8 mouse cellular contexts compared by ENCODE assay signal in the genomic region with DNA sequence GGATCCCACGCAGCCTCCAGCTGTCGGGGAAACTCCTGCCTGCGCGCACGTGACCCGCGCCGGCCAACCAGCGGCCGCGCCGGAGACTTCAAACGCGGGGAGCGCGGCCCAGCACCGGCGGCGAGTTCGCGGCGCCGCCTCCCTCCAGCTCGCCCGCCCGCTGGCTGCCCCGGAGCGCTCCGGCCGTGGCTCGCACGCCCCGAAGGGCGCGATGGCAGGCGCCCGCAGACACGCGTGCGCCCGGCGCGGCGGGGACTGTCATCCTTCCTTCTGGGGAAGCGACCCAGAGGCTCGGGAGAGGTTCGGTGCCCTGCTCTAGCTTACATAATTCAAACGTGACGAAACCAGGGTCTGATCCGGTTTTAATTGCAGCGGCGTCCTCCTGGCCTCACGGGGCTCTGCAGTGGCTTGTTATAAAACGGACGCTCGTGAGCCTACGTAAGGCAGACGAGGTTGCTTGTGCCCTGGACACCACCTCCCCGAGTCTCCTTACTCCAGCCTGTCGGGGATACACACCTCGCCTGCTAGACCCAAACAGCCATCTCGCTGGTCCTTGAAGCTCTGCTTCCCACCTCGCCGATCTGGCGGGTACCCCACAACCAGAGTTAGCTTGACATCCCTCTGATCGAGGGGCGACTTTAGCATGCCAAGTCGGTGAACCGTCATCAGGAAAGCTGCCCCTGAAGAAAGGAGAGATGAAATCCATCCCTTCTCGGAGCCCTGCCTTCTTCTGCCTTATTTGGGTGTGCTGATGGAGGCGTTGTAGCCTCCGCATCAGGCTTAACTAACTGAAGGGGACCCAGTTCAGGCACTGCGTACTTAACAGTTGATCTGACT. TPM values are rescaled to one million over a fixed set of nuclear protein-coding genes. Genes with fewer than 3 reads are reported as not detected.
DNase-seq lines count a peak whose midpoint lies in the region; ATAC-seq and TF ChIP-seq lines count a peak whose summit lies in the region.

Gene Yaf2, minus strand, starts transcription at position 11 of the 837 bp plus-strand sequence.

- peak; percentile 94 for ATAC-seq in kidney, embryonic 15.5 days (replicated peaks; ENCODE audit: low FRiP score)
- peak; percentile 28; the same call in 1 of the 2 replicates for ATAC-seq in monocyte, adult 5-6 weeks (replicated peaks; ENCODE audit: insufficient number of reproducible peaks, low FRiP score, low TSS enrichment, poor library complexity, severe bottlenecking)

- peak within 1 kb of the TSS; percentile 85 for H3K9ac ChIP-seq in kidney, embryonic 15.5 days

- under 1% methylated on average over 69 of the region's 73 CpGs for WGBS in heart, embryonic 10.5 days
- under 1% methylated on average over 71 of the region's 73 CpGs for WGBS in kidney, embryonic 15.5 days

- peak; percentile 89 for DNase-seq in A20 (ENCODE audit: low read depth, low spot score)
- DNase-seq in heart, embryonic 10.5 days (ENCODE audit: low spot score): peak; percentile 91
- peak; percentile 90 for DNase-seq in liver
- peak; percentile 84 to 92 for DNase-seq in spleen, postnatal 4 days (ENCODE audit: low spot score in 2 of 2)

- H3K27ac ChIP-seq in bone marrow macrophage, adult 2 months (ENCODE audit: insufficient read depth, low read depth, low read length): peak within 1 kb of the TSS; percentile 19; the same call in 1 of the 2 replicates
- peak within 1 kb of the TSS; percentile 76 for H3K27ac ChIP-seq in embryonic fibroblast, embryonic 13.5 days (ENCODE audit: insufficient read depth, low read length)
- peak within 1 kb of the TSS; percentile 95 for H3K27ac ChIP-seq in heart, embryonic 10.5 days
- H3K27ac ChIP-seq in kidney, embryonic 15.5 days: peak within 1 kb of the TSS; percentile 97

- peak within 1 kb of the TSS; percentile 94 for H3K4me3 ChIP-seq in bone marrow macrophage, adult 2 months (ENCODE audit: insufficient read depth, low read length)
- H3K4me3 ChIP-seq in embryonic fibroblast, embryonic 13.5 days (ENCODE audit: insufficient read depth, low read length): peak within 1 kb of the TSS; percentile 55
- H3K4me3 ChIP-seq in heart, embryonic 10.5 days: peak within 1 kb of the TSS; percentile 78
- H3K4me3 ChIP-seq in kidney, embryonic 15.5 days (replicated peaks): peak within 1 kb of the TSS; percentile 87

- H3K4me2 ChIP-seq in kidney, embryonic 15.5 days: peak within 1 kb of the TSS; percentile 90

- no peak for TF ChIP-seq POLR2A in bone marrow macrophage, adult 2 months (IDR thresholded peaks at IDR 0.05; ENCODE audit: borderline replicate concordance, low read depth, low read length)
- TF ChIP-seq POLR2A in embryonic fibroblast, embryonic 13.5 days (IDR thresholded peaks at IDR 0.05; ENCODE audit: low read depth, low read length): peak; percentile 71

- no peaks in the 10 kb centered on the region for H3K27me3 ChIP-seq in heart, embryonic 10.5 days (ENCODE audit: insufficient read depth, poor library complexity, severe bottlenecking)
- H3K27me3 ChIP-seq in kidney, embryonic 15.5 days: no peaks in the 10 kb centered on the region

- TF ChIP-seq CTCF in bone marrow macrophage, adult 2 months (IDR thresholded peaks at IDR 0.05; ENCODE audit: low read depth, low read length): 0 out of 2 replicates have a peak, but pooled peaks have one; percentile 9
- no peak for TF ChIP-seq CTCF in embryonic fibroblast, embryonic 13.5 days (IDR thresholded peaks at IDR 0.05; ENCODE audit: borderline replicate concordance, insufficient read depth, low read length)

- no peaks in the 10 kb centered on the region for H3K9me3 ChIP-seq in heart, embryonic 10.5 days
- H3K9me3 ChIP-seq in kidney, embryonic 15.5 days (replicated peaks): no peaks in the 10 kb centered on the region

- H3K36me3 ChIP-seq in heart, embryonic 10.5 days: peaks cover 11% of the 10 kb centered on the region
- peaks cover 11% of the 10 kb centered on the region for H3K36me3 ChIP-seq in kidney, embryonic 15.5 days

- peaks cover 12% of the 10 kb centered on the region for H3K4me1 ChIP-seq in bone marrow macrophage, adult 2 months (ENCODE audit: control insufficient read depth, insufficient read depth, low read length)
- no peaks in the 10 kb centered on the region; the same call in 1 of the 2 replicates for H3K4me1 ChIP-seq in embryonic fibroblast, embryonic 13.5 days (ENCODE audit: control insufficient read depth, insufficient read depth, low read length)
- H3K4me1 ChIP-seq in heart, embryonic 10.5 days: peaks cover 12% of the 10 kb centered on the region; the same call in 1 of the 2 replicates
- H3K4me1 ChIP-seq in kidney, embryonic 15.5 days: peaks cover 15% of the 10 kb centered on the region

RNA-seq across cellular contexts. Expression of gene Yaf2, which starts in this region (rescaled TPM):
- polyA plus RNA-seq in bone marrow macrophage, adult 2 months (2012; ENCODE audit: insufficient read depth, insufficient read length, missing spikeins): 23.5 and 23.6 TPM in 2 replicates
- polyA plus RNA-seq in embryonic fibroblast, embryonic 13.5 days (2011; ENCODE audit: insufficient read length, low read depth, missing spikeins): 36.4 and 36.5 TPM in 2 replicates
- 116 and 127 TPM in 2 replicates for polyA plus RNA-seq in heart, embryonic 10.5 days (2016; fragmentation: Nextera tagmentation; extraction: Ambion mirVana)
- polyA plus RNA-seq in kidney, embryonic 15.5 days (2015; fragmentation: Nextera tagmentation; extraction: Ambion mirVana): 99.1 and 100 TPM in 2 replicates
- total RNA-seq in monocyte, adult 5-6 weeks (2017): 19.9 to 26.2 TPM (median 21.2 TPM) in 3 replicates

Comparison
In these comparisons a context has a peak if more than half of its experiments do, and no peak if none do; other contexts are left out.
1. Peak in every context shown above with its lines: DNase-seq, ATAC-seq, H3K4me3 ChIP-seq and H3K27ac ChIP-seq.
2. H3K27ac ChIP-seq: peak in every context shown above with its lines; median percentile 97 in kidney, embryonic 15.5 days; 95 in heart, embryonic 10.5 days; 76 in embryonic fibroblast, embryonic 13.5 days; 19 in bone marrow macrophage, adult 2 months.